Mouse (Mus musculus) embryonic stem cell, embryonic (primary cell): ENCODE measurements around the gene Prkag1.

Source experiments
- CTCF ChIA-PET, 4 experiments: fragments of 300-600 bp in 2 of 4; fragments of 350-600 bp in 2 of 4; sonication (Branson Sonifier 250); formaldehyde crosslinking; loops; one replicate each; lab custom pipeline; 2022; ENCODE audit warnings: inconsistent platforms in 2 of 4; lab: Charles Lee
- POLR2A ChIA-PET, 4 experiments: fragments of 300-600 bp in 2 of 4; fragments of 350-600 bp in 2 of 4; sonication (Branson Sonifier 250); formaldehyde crosslinking; loops; one replicate each; lab custom pipeline; 2022; ENCODE audit warnings: antibody characterized with exemption in 4 of 4, inconsistent platforms in 1 of 4; lab: Charles Lee

The Prkag1 gene

DNA sequence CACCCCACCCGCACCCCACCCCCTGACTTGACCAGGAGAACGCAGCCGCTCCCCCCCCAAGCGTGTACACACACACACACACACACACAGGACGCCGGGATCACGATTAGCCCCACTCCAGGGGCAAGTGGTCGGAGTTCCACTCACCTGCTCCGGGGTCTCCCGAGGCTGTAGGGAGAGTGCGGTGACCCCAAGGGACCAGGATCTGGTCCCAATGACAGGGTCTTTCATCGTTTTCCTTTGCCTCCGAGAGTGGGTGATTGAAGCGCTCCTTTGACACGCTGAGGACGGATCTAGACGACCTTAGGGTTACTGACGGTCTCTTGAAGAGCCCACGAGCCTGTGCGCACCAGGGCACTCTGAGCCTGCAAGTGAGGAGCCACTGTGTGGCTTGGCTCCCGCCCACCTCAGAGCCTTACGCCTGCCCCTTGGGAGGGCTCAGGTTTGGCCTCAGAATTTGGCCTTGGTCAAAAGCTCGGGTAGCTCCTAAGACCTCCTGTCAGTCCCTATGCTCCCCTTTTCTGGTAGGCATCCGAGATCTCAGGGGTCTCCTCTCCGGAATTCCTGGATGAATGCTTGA, 53.0 kb downstream of the Prkag1 start:
- CTCF ChIA-PET, result interaction anchor here in 3 of 4 experiments (0.6 to 4.1 kb wide), 8 partner anchors 12 to 79 kb away, joined by 3 to 26 read pairs (median 5); partner anchors contain the start of gene Wnt1 (in 1 of the 3)
- POLR2A ChIA-PET, result interaction anchor here (0.7 to 5.1 kb wide), 11 partner anchors 8 to 214 kb away, joined by 3 to 36 read pairs (median 3); partner anchors contain the start of genes Arf3 (in 2 of the 4) and Wnt1 (in 1 of the 4)

DNA sequence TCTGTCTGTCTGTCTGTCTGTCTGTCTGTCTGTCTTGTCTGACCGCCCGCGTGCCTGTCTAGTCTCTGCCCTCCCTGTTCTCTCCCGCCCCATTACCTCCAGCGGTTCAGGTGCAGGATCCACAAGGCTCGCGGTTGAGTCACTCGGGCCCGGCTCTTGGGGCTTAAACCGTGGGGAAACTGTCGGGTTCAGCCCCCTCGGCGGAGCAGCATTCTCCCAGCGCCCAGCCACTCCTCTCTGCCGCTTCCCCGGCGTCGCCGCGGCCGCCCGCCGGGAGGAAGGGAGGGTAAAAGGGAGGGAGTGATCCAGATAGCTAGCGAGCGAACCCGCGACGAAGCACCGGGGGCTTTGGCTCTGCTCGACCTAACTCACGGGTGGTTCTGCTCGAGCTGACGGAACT, 53.6 kb downstream of the Prkag1 start, which contains the start of gene Wnt10b:
TSS of gene Wnt10b (minus strand) at position 389 of the 400 bp plus-strand sequence.
- CTCF ChIA-PET, result interaction anchor here in 2 of 4 experiments (0.9 to 4.1 kb wide), 4 partner anchors 13 to 22 kb away, joined by 3 to 21 read pairs (median 5); no protein-coding TSS in a partner anchor
- POLR2A ChIA-PET, result interaction anchor here in 3 of 4 experiments (0.6 to 5.1 kb wide), 6 partner anchors 9 to 49 kb away, joined by 3 to 36 read pairs (median 4); partner anchors contain the start of gene Wnt1 (in 1 of the 3)

- ChIA-PET POLR2A (interaction anchor here (0.6 to 6.2 kb wide), 8 partner anchors 10 to 54 kb away, joined by 3 to 46 read pairs (median 4); partner anchors contain the start of genes Arf3 (in 3 of the 4), Prkag1 (in 1 of the 4) and Wnt1 (in 1 of the 4)), CTCF (interaction anchor here (0.6 to 2.7 kb wide), 9 partner anchors 13 to 175 kb away, joined by 3 to 7 read pairs (median 5); partner anchors contain the start of gene Arf3 (in 1 of the 4))
These were observed 54.2 kb downstream of the Prkag1 start for GRCm38 (mm10) chr15:98777005-98777616.

- POLR2A ChIA-PET, result interaction anchor here in 3 of 4 experiments (0.5 to 6.2 kb wide), 13 partner anchors 13 to 254 kb away, joined by 3 to 46 read pairs (median 4); partner anchors contain the start of genes Arf3 (in 3 of the 3), Prkag1 (in 1 of the 3), Rnd1 (in 1 of the 3) and Wnt1 (in 1 of the 3)
- CTCF ChIA-PET, result interaction anchor here (0.6 to 1.3 kb wide), 9 partner anchors 9 to 175 kb away, joined by 3 to 7 read pairs (median 5); partner anchors contain the start of gene Arf3 (in 1 of the 4)
These were observed 54.9 kb downstream of the Prkag1 start for GRCm38 (mm10) chr15:98776280-98777004.

DNA sequence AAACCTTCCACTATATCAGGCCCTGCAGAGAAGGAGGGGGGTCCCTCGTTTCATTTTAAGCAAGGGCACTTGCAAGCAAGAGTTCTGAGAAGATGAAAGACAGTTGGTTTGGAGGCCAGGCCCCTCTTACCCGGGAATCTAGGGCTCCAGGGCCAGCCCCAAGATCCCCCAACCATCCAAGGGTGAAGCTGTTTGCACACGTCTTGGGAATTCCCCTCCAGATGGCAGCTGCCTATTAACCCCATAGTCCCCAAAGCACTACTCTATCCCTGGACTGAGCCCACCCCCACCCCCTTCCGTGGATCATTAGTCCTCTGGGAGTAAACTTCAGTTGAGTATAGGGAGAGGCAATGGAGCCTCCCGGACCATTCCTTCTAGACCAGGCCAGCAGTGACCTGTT, 55.8 kb downstream of the Prkag1 start:
- ChIA-PET POLR2A (interaction anchor here in 2 of 4 experiments (0.5 to 6.2 kb wide), 9 partner anchors 12 to 254 kb away, joined by 3 to 46 read pairs (median 4); partner anchors contain the start of genes Arf3 (in 2 of the 2), Rnd1 (in 1 of the 2) and Wnt1 (in 1 of the 2)), CTCF (interaction anchor here in 3 of 4 experiments (0.6 to 1.3 kb wide), 5 partner anchors 8 to 32 kb away, joined by 3 to 5 read pairs (median 3); no protein-coding TSS in a partner anchor)

DNA sequence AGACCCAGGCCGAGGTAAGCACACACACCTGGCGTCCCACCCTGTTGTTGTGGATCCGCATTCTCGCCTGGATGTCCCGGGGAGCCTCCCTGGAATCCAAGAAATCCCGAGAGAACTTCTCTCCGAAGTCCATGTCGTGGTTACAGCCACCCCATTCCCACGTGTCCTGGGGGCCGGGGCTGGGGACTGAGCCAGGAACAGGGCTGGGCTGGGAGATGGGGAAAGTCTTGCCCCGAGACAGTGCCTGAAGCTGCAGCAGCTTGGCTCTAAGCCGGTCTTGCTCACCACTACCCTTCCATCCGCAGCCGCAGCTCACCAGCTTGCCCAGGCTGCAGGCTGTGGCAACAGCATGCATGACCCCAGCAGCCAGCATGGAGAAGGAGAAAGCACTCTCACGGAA, 57.2 kb downstream of the Prkag1 start:
- ChIA-PET POLR2A (interaction anchor here in 3 of 4 experiments (0.6 to 6.2 kb wide), 14 partner anchors 11 to 256 kb away, joined by 3 to 46 read pairs (median 4); partner anchors contain the start of genes Arf3 (in 3 of the 3), Rnd1 (in 1 of the 3), Tuba1c (in 1 of the 3) and Wnt1 (in 1 of the 3)), CTCF (interaction anchor here in 2 of 4 experiments (1.1 to 1.4 kb wide), 3 partner anchors 10 to 320 kb away, joined by 3 to 6 read pairs (median 4); no protein-coding TSS in a partner anchor)

GRCm38 (mm10) chr15:98772511-98773211, 58.7 kb downstream of the Prkag1 start:
- POLR2A ChIA-PET, result interaction anchor here in 3 of 4 experiments (0.6 to 6.2 kb wide), 26 partner anchors 8 to 257 kb away, joined by 3 to 46 read pairs (median 4); partner anchors contain the start of genes Arf3 (in 3 of the 3), Fkbp11 (in 1 of the 3), Kansl2 (in 1 of the 3) and Rnd1 (in 1 of the 3)
- CTCF ChIA-PET, result interaction anchor here in 3 of 4 experiments (0.5 to 1.5 kb wide), 10 partner anchors 10 to 584 kb away, joined by 3 to 5 read pairs (median 3); partner anchors contain the start of genes Arf3 (in 1 of the 3) and Wnt1 (in 1 of the 3)

- ChIA-PET CTCF (interaction anchor here in 3 of 4 experiments (0.7 to 1.5 kb wide), 10 partner anchors 9 to 584 kb away, joined by 3 to 4 read pairs (median 3); partner anchors contain the start of genes Arf3 (in 1 of the 3) and Wnt1 (in 1 of the 3)), POLR2A (interaction anchor here in 3 of 4 experiments (0.6 to 6.2 kb wide), 22 partner anchors 8 to 258 kb away, joined by 3 to 46 read pairs (median 4); partner anchors contain the start of genes Arf3 (in 3 of the 3), Fkbp11 (in 1 of the 3), Kansl2 (in 1 of the 3) and Tuba1c (in 1 of the 3))
These were observed 59.4 kb downstream of the Prkag1 start for GRCm38 (mm10) chr15:98771813-98772425.

DNA sequence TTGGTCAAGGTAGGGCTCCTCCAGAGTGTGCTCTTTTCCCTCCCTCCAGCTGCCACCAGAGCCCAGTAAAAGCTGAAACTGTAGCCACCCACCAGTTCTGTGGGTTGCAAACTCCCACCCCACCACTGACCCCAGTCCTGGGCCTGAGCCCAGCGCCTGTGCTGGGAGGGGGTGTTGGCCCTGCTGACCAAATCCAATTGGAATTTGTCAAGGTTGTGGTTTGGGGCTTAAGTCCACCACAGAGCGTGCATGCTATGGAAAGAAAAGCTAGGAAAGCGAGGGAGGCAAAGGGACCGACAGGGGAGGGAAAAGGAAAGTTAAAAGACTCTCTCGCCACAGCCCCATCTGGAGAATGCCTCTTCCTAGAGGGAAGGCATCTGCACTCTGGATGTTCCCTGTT, 63.1 kb downstream of the Prkag1 start:
- ChIA-PET CTCF (interaction anchor here in 2 of 4 experiments (0.5 to 0.6 kb wide), 3 partner anchors 11 to 1912 kb away, joined by 3 to 11 read pairs (median 5); no protein-coding TSS in a partner anchor), POLR2A (interaction anchor here in 1 of 4 experiments (0.5 to 1.1 kb wide), 2 partner anchors 14 to 106 kb away, joined by 3 read pairs; partner anchors contain the start of gene Ddx23)

- ChIA-PET CTCF (interaction anchor here in 3 of 4 experiments (0.5 to 1.0 kb wide), 7 partner anchors 9 to 1572 kb away, joined by 3 to 5 read pairs (median 3); partner anchors contain the start of genes Ccdc65 (in 1 of the 3) and Prkag1 (in 1 of the 3)), POLR2A (interaction anchor here in 3 of 4 experiments (0.5 to 0.7 kb wide), 4 partner anchors 21 to 724 kb away, joined by 3 to 6 read pairs (median 3); partner anchors contain the start of gene Rnd1 (in 1 of the 3))
These were observed 65.4 kb downstream of the Prkag1 start for GRCm38 (mm10) chr15:98765929-98766328.
